Mouse (Mus musculus): Measurements from ENCODE around the gene Bgn. TPM values are rescaled to one million over a fixed set of nuclear protein-coding genes. Genes with fewer than 3 reads are reported as not detected.
"Not testable (repeated sequence)": the region's sequence is repeated elsewhere in the genome, so short reads cannot be mapped to it uniquely, and the experiment has no call there.

Bgn gene
- polyA plus RNA-seq, 1 experiment from 2014 or later = 42.1 TPM

DNA sequence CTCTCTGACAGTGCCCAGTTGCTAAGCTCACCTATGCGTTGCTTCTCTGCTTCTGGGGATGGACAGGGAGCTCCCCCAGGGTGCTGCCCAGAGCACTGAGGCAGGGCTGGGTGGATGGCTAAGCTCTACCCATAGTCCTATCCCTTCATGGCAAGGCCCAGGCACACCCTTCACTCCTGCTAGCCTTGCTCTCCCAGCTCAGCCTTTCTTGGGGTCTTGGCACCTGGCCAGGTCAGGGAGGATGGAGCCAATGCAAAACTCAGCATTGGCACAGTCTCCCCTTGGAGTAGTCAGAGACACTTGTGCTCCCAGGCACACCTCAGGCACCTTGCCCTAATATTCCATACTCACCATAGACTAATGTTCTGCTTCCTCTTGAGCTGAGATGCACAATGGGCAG is 674 bp downstream of the Bgn start:
- no peaks in the 10 kb centered on the region for H3K4me1 ChIP-seq (ENCODE audit: control insufficient read depth, insufficient read depth, low read length)
- no peak overlapping the region for H3K9ac ChIP-seq (ENCODE audit: low read length)
- WGBS = 64% methylated on average over 1 of the region's 1 CpGs
- H3K9me3 ChIP-seq (ENCODE audit: control insufficient read depth, low read length) = no peaks in the 10 kb centered on the region
- no peaks in the 10 kb centered on the region for H3K27me3 ChIP-seq (ENCODE audit: control insufficient read depth, insufficient read depth, low read length)
- H3K27ac ChIP-seq (ENCODE audit: low read depth, low read length) = no peak overlapping the region
- no peak overlapping the region for H3K4me2 ChIP-seq
- no peaks in the 10 kb centered on the region for H3K36me3 ChIP-seq (ENCODE audit: control insufficient read depth, insufficient read depth, low read length)
- H3K4me3 ChIP-seq (ENCODE audit: low read depth, low read length) = no peak overlapping the region
- ATAC-seq (ENCODE audit: low FRiP score) (no peak), DNase-seq (ENCODE audit: low spot score, missing footprints) (no peak)

DNA sequence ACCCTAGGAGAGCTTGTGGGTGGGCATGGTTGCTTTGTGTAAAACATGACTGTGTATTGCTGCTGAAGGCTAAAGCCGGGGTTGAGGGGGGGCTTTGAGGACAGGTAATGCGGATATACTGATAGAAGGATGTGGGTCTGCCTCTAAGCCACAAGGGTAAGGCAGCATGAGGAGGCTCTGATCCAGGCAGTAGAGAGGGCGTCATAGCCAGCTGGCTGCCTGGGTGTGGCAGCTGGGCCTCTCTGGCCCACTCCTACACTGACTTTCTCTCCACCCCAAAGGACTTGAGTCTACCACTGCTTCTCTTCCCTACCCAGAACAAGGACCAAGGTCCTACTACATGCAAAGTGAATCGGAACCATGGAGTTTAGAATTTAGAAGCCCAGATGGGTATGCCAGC is 1.5 kb downstream of the Bgn start:
- H3K36me3 ChIP-seq (ENCODE audit: control insufficient read depth, insufficient read depth, low read length) = no peaks in the 10 kb centered on the region
- H3K4me3 ChIP-seq (ENCODE audit: low read depth, low read length) = no peak overlapping the region
- no peak overlapping the region for H3K27ac ChIP-seq (ENCODE audit: low read depth, low read length)
- no peaks in the 10 kb centered on the region for H3K9me3 ChIP-seq (ENCODE audit: control insufficient read depth, low read length)
- ATAC-seq (ENCODE audit: low FRiP score) (no peak), DNase-seq (ENCODE audit: low spot score, missing footprints) (no peak)
- WGBS = 81% methylated on average over 4 of the region's 4 CpGs
- no peak overlapping the region for H3K9ac ChIP-seq (ENCODE audit: low read length)
- H3K4me1 ChIP-seq (ENCODE audit: control insufficient read depth, insufficient read depth, low read length) = no peaks in the 10 kb centered on the region
- no peak overlapping the region for H3K4me2 ChIP-seq
- no peaks in the 10 kb centered on the region for H3K27me3 ChIP-seq (ENCODE audit: control insufficient read depth, insufficient read depth, low read length)

DNA sequence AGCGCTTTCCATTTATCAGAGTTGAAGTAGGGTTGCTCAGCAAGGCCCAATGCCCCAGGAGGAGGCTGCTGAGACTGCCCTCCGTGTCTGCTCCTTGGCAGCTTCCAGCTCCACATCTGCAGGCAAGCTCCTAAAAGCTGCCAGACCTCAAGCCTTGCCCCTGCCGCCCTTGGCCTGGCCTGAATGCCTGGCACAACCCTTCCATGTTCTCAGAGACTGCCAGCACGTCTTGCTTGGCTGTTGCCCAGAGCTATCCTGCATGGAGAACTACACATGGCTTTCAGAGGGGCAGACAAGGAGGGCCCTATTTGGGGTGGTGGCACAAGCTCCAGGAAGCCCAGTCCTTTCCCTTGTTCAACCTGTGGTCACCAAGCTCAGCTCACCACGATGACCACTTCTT is 3.5 kb downstream of the Bgn start:
- Histone ChIP-seq H3K4me1 (ENCODE audit: control insufficient read depth, insufficient read depth, low read length) (no peaks in the 10 kb centered on the region), H3K27me3 (ENCODE audit: control insufficient read depth, insufficient read depth, low read length) (no peaks in the 10 kb centered on the region), H3K27ac (ENCODE audit: low read depth, low read length) (no peak overlapping the region), H3K4me2 (no peak overlapping the region), H3K36me3 (ENCODE audit: control insufficient read depth, insufficient read depth, low read length) (no peaks in the 10 kb centered on the region), H3K9ac (ENCODE audit: low read length) (no peak overlapping the region), H3K9me3 (ENCODE audit: control insufficient read depth, low read length) (no peaks in the 10 kb centered on the region), H3K4me3 (ENCODE audit: low read depth, low read length) (no peak overlapping the region)
- WGBS = 77% methylated on average over 5 of the region's 5 CpGs
- DNase-seq (ENCODE audit: low spot score, missing footprints) = no peak
- no peak for ATAC-seq (ENCODE audit: low FRiP score)

- Histone ChIP-seq H3K4me3 (ENCODE audit: low read depth, low read length) (no peak overlapping the region), H3K9ac (ENCODE audit: low read length) (no peak overlapping the region), H3K36me3 (ENCODE audit: control insufficient read depth, insufficient read depth, low read length) (no peaks in the 10 kb centered on the region), H3K9me3 (ENCODE audit: control insufficient read depth, low read length) (no peaks in the 10 kb centered on the region), H3K4me2 (no peak overlapping the region), H3K27me3 (ENCODE audit: control insufficient read depth, insufficient read depth, low read length) (no peaks in the 10 kb centered on the region), H3K4me1 (ENCODE audit: control insufficient read depth, insufficient read depth, low read length) (no peaks in the 10 kb centered on the region), H3K27ac (ENCODE audit: low read depth, low read length) (no peak overlapping the region)
- ATAC-seq (ENCODE audit: low FRiP score) (no peak), DNase-seq (ENCODE audit: low spot score, missing footprints) (no peak)
- WGBS = 62% methylated on average over 4 of the region's 4 CpGs
These were observed 6.8 kb downstream of the Bgn start for GRCm38 (mm10) chrX:73490186-73490585.

- H3K9ac ChIP-seq (ENCODE audit: low read length) = no peak overlapping the region
- H3K4me2 ChIP-seq = no peak overlapping the region
- no peaks in the 10 kb centered on the region for H3K27me3 ChIP-seq (ENCODE audit: control insufficient read depth, insufficient read depth, low read length)
- no peaks in the 10 kb centered on the region for H3K4me1 ChIP-seq (ENCODE audit: control insufficient read depth, insufficient read depth, low read length)
- 80% methylated on average over 3 of the region's 3 CpGs for WGBS
- no peaks in the 10 kb centered on the region for H3K9me3 ChIP-seq (ENCODE audit: control insufficient read depth, low read length)
- H3K4me3 ChIP-seq (ENCODE audit: low read depth, low read length) = no peak overlapping the region
- no peak for ATAC-seq (ENCODE audit: low FRiP score)
- H3K27ac ChIP-seq (ENCODE audit: low read depth, low read length) = no peak overlapping the region
- H3K36me3 ChIP-seq (ENCODE audit: control insufficient read depth, insufficient read depth, low read length) = no peaks in the 10 kb centered on the region
- DNase-seq (ENCODE audit: low spot score, missing footprints) = no peak
These were observed 7.4 kb downstream of the Bgn start for GRCm38 (mm10) chrX:73490804-73491203.

- not testable (repeated sequence) for H3K4me1 ChIP-seq (ENCODE audit: control insufficient read depth, insufficient read depth, low read length); H3K27ac ChIP-seq (ENCODE audit: low read depth, low read length); H3K9me3 ChIP-seq (ENCODE audit: control insufficient read depth, low read length); H3K4me2 ChIP-seq; H3K36me3 ChIP-seq (ENCODE audit: control insufficient read depth, insufficient read depth, low read length); H3K9ac ChIP-seq (ENCODE audit: low read length); ATAC-seq (ENCODE audit: low FRiP score); H3K4me3 ChIP-seq (ENCODE audit: low read depth, low read length); H3K27me3 ChIP-seq (ENCODE audit: control insufficient read depth, insufficient read depth, low read length)
- WGBS = 13% methylated on average over 1 of the region's 2 CpGs
- peak; percentile 89 for DNase-seq (ENCODE audit: low spot score, missing footprints)
These were observed 10.2 kb downstream of the Bgn start for GRCm38 (mm10) chrX:73493567-73493966.

DNA sequence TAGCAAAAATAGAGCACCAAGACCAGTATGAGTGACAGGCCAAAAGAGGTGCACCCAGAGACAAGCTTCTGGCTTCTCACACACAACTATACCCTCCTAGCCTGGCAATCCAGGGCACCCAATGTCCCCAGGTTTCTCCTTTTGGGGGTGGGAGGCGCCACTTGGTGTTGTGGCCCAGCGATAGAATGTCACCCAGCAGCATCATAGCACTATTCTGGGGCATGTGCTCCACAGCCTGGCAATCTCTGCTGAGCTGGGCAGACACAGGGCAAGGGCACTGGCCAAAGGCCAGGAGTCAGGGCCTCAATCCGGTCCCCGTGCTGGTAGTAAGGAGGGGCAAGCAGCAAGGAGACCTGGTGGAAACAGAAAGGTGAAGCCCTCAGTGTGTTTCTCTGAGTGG is 13.3 kb downstream of the Bgn start:
- no peak overlapping the region for H3K4me3 ChIP-seq (ENCODE audit: low read depth, low read length)
- DNase-seq (ENCODE audit: low spot score, missing footprints) = no peak

DNA sequence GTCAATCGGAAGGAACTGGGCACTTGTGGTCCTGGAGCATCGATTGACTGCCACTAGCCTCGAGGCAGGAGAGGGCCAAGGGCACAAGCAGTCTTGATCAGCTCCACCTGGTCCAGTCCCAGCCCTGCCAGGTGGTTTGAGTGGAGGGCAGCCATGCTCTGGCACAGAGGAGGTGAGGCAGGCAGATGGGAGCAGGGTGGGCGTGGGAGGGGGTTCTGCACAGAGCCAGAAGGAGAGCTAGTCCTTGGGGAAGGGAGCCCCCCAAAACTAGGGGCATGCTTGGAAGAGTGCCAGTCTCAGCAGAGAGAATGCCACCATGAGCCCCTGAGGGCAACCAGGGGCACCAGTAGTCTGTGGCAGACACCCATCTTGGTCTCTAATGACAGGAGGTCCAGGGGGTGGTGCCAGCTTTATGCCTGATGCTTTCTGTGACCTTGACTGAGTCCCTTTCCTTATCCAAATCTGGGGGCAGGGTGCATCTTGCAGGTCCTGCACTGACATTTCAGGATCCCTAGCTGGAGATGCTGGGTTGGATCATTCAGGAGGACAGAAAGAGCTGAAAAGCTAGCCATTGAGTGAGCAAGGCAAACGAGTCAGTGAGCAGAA is 21.8 kb downstream of the Bgn start:
- Histone ChIP-seq H3K4me3 (ENCODE audit: low read depth, low read length) (no peak overlapping the region), H3K4me1 (ENCODE audit: control insufficient read depth, insufficient read depth, low read length) (no peaks in the 10 kb centered on the region), H3K9ac (ENCODE audit: low read length) (no peak overlapping the region), H3K27me3 (ENCODE audit: control insufficient read depth, insufficient read depth, low read length) (peaks cover 18% of the 10 kb centered on the region), H3K9me3 (ENCODE audit: control insufficient read depth, low read length) (no peaks in the 10 kb centered on the region), H3K4me2 (no peak overlapping the region), H3K27ac (ENCODE audit: low read depth, low read length) (no peak overlapping the region), H3K36me3 (ENCODE audit: control insufficient read depth, insufficient read depth, low read length) (no peaks in the 10 kb centered on the region)
- DNase-seq (ENCODE audit: low spot score, missing footprints) (no peak), ATAC-seq (ENCODE audit: low FRiP score) (no peak)
- 70% methylated on average over 4 of the region's 5 CpGs for WGBS

More for the DNA sequence above, 13.3 kb downstream of the Bgn start:
- no peaks in the 10 kb centered on the region for H3K27me3 ChIP-seq (ENCODE audit: control insufficient read depth, insufficient read depth, low read length)
- no peaks in the 10 kb centered on the region for H3K4me1 ChIP-seq (ENCODE audit: control insufficient read depth, insufficient read depth, low read length)
- no peak for ATAC-seq (ENCODE audit: low FRiP score)
- no peak overlapping the region for H3K4me2 ChIP-seq
- H3K9me3 ChIP-seq (ENCODE audit: control insufficient read depth, low read length) = no peaks in the 10 kb centered on the region
- WGBS = 87% methylated on average over 4 of the region's 4 CpGs
- no peak overlapping the region for H3K27ac ChIP-seq (ENCODE audit: low read depth, low read length)
- H3K36me3 ChIP-seq (ENCODE audit: control insufficient read depth, insufficient read depth, low read length) = no peaks in the 10 kb centered on the region
- H3K9ac ChIP-seq (ENCODE audit: low read length) = no peak overlapping the region

GRCm38 (mm10) chrX:73506577-73506976 is 23.2 kb downstream of the Bgn start:
- Histone ChIP-seq H3K27ac (ENCODE audit: low read depth, low read length) (no peak overlapping the region), H3K36me3 (ENCODE audit: control insufficient read depth, insufficient read depth, low read length) (no peaks in the 10 kb centered on the region), H3K4me1 (ENCODE audit: control insufficient read depth, insufficient read depth, low read length) (no peaks in the 10 kb centered on the region), H3K4me2 (no peak overlapping the region), H3K27me3 (ENCODE audit: control insufficient read depth, insufficient read depth, low read length) (peaks cover 18% of the 10 kb centered on the region), H3K9ac (ENCODE audit: low read length) (no peak overlapping the region), H3K9me3 (ENCODE audit: control insufficient read depth, low read length) (no peaks in the 10 kb centered on the region), H3K4me3 (ENCODE audit: low read depth, low read length) (no peak overlapping the region)
- DNase-seq (ENCODE audit: low spot score, missing footprints) (no peak), ATAC-seq (ENCODE audit: low FRiP score) (no peak)
- 74% methylated on average over 4 of the region's 4 CpGs for WGBS
